Mouse (Mus musculus) lung, adult 2 months (tissue): ENCODE results near the gene Shisal2b. TPM values are rescaled to one million over a fixed set of nuclear protein-coding genes. Genes with fewer than 3 reads are reported as not detected.
A peak's percentile ranks its signal among the peaks of the same experiment; 100 is the strongest.
"Not testable (repeated sequence)": the region's sequence is repeated elsewhere in the genome, so short reads cannot be mapped to it uniquely, and the experiment has no call there.

ENCODE experiments used
- DNase-seq: peaks from one replicate; pipeline ENCODE4 v3.0.0; 2022
- H3K4me1 ChIP-seq: fragments of 200-500 bp; 2 replicates; pipeline ENCODE4 v1.6.1; 2011; ENCODE audit warnings: low read length; ENCODE audit not compliant: control insufficient read depth, insufficient read depth
- H3K4me3 ChIP-seq: fragments of 200-500 bp; replicated peaks from 2 replicates; pipeline ENCODE3; 2011; ENCODE audit warnings: low read depth, mild to moderate bottlenecking, control low read depth, low read length; ENCODE audit errors: extremely low read depth
- CTCF ChIP-seq: fragments of 200-500 bp; IDR thresholded peaks from 2 replicates; pipeline ENCODE4 v1.5.1; 2011; ENCODE audit warnings: mild to moderate bottlenecking, low read length, control low read depth; ENCODE audit not compliant: insufficient read depth
- POLR2A ChIP-seq: fragments of 200-500 bp; IDR thresholded peaks from 2 replicates; pipeline ENCODE4 v1.6.1; 2011; ENCODE audit warnings: low read depth, mild to moderate bottlenecking, control low read depth, low read length, borderline replicate concordance; ENCODE audit errors: extremely low read depth
- WGBS: fragments of 180-500 bp; shearing (Covaris S2); methylation state at CpG from one replicate; pipeline ENCODE4 v1.1.7; 2018; 5-methylcytosine and 5-hydroxymethylcytosine counted together
- polyA plus RNA-seq: library from polyadenylated mRNA; depleted of rRNA; stranded (reverse); fragments of >200 nt; gene quantifications from 2 replicates; pipeline ENCODE4 v1.2.3, GENCODE M21; 2012; rRNA removed

The Shisal2b gene
- polyA plus RNA-seq: not detected in 2 replicates

DNA sequence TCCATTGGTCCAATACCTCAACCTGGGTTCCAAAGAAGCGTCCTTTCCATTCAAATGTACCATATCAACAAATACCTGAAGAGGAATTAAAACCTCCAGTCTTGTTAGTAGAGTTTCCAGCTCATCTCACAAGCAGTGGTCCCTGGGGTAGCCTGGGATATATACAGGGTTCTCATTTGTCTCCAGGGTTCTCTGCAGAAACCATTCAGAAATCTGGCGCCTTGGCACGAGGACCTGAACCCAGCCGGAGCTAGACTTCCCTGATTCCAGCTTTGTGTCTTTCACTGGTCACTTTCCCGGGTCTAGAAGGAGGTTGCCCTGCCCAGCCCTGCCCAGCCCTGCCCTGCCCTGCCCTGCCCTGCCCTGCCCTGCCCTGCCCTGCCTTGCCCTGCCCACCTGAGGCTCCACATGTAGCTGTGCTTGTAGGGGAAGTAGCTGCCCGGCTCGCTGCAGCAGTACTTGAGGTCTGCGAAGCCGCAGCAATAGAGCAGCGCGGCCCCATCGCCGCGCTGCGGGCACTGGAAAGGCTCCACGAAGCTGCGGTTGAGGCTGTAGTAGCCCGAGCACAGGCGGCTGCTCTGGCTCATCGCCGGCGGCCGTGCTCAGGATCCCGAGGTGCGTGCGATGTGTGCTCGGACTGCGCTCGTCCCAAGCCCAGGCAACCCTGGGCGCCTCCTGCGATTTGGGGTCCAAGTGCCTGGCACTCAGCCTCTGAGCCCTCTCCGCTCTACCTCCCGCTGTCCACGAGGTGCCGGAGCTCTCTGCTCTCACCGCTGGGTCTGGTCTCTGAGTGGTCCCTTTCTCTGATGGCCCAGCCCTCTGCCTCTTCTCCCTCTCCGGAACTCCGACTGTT lies at the start of gene Shisal2b:
Gene Shisal2b, minus strand, starts transcription at position 767 of the 853 bp plus-strand sequence.
- Histone ChIP-seq H3K4me1 (no peaks in the 10 kb centered on the region; the same call in 1 of the 2 replicates), H3K4me3 (peak within 1 kb of the TSS; percentile 2)
- WGBS: 4% methylated on average over 38 of the region's 38 CpGs
- no peak for DNase-seq
- TF ChIP-seq CTCF (no peak), POLR2A (no peak)

DNA sequence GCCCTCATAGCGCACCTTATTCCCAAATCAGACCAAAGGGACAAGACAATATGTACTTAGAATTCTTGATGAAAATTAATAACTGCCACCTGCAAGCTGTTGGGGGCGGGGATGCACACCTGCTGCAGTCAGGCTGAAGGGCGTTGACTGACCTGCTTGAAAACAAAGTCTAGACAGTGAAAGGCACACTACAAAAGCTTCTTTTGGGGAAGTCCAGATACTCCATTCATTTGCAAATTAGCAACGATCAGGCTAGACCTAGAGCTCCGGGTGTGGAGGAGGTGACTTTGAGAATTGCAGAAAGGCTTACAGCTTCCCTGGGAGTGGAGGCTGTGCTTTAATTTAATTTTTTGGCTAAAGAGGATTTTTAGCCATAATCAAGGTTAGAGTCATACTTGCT lies 47.9 kb upstream of the Shisal2b start:
- 81% methylated on average over 5 of the region's 5 CpGs for WGBS
- DNase-seq, H3K4me1 ChIP-seq, H3K4me3 ChIP-seq: not testable (repeated sequence)

DNA sequence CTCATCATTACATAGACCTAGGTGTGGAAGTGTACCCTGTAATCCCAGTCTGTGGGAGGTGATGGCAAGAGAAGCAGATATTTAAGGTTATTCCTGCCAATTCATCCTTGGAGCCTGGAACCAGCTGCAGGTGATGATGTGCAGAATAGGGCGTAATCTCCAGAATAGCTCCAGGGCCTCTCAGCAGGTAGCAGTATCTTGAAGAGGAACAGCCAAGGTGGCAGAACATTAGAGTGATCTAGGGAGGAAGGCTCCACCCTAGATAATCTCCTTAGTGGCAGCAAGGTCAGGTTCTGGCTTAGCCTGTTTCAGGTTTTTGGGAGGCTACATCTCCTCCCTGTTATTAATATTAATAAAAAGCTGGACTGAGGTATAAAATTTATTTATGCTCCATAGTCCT lies 47.3 kb upstream of the Shisal2b start:
- 94% methylated on average over 1 of the region's 1 CpGs for WGBS
- not testable (repeated sequence) for H3K4me1 ChIP-seq, H3K4me3 ChIP-seq, DNase-seq

DNA sequence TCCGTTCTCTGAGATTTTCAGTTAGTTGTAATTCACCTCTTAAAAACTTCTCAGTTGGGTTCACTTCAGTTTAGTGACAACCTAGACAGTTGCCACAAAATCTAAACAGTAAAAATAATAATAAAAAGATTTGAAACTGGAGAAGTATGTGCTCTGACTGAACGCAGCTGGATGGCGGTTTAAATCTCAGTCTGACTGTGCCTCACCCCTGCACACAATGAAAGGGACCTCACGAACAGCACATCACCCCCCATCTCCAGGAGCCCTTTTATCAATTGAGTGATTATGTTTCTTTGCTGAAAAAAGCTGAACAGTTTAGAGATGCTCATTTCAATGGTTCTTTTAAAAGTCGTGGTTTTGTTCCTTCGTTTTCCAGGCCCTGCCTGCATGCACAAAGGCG lies 45.0 kb upstream of the Shisal2b start:
- no peak for DNase-seq
- Histone ChIP-seq H3K4me1 (no peaks in the 10 kb centered on the region), H3K4me3 (no peak overlapping the region)
- 68% methylated on average over 7 of the region's 7 CpGs for WGBS
- no peak for TF ChIP-seq POLR2A
- no peak for TF ChIP-seq CTCF

DNA sequence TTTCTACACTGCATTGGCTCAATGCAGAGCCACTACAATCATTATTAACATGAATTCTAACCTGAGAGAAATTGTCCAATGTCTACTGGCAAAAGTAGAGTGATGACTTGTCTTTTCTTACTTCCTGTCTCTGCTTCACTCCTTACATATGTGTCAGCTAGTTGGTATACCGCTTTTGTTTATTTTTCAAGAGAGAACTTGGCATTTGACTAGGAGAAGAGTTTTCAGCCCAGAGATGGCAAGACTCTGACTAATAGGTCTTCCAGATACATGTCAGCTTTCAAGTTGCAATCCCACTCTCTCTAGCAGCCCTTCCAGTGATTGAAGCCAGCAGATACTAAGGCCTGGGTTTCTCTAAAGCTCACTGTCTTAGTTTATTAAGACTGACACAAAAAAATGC lies 31.1 kb upstream of the Shisal2b start:
- WGBS: 51% methylated on average over 1 of the region's 1 CpGs
- DNase-seq: no peak
- no peak for TF ChIP-seq CTCF
- no peaks in the 10 kb centered on the region for H3K4me1 ChIP-seq
- no peak overlapping the region for H3K4me3 ChIP-seq

DNA sequence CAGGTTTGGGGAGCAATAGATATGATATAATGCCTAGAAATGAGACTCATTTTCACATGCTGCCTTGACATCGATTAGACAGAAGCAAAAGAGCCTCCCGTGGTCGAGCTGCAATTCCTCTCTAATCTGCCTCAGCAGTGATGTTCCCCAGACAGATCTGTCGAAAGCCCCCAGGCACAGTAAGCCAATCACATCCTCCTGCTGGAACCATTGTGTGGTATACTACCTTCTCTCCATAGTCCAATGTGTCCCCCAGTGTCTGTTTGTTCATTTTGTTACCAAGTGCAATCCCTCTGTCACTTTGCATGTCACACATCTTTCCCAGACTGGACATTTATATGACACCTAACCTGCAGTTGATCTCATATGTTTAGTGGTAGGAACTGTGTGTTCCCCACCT lies 28.6 kb upstream of the Shisal2b start:
- Histone ChIP-seq H3K4me1 (no peaks in the 10 kb centered on the region), H3K4me3 (no peak overlapping the region)
- WGBS: 70% methylated on average over 4 of the region's 4 CpGs
- TF ChIP-seq CTCF: no peak
- no peak for TF ChIP-seq POLR2A
- DNase-seq: no peak

DNA sequence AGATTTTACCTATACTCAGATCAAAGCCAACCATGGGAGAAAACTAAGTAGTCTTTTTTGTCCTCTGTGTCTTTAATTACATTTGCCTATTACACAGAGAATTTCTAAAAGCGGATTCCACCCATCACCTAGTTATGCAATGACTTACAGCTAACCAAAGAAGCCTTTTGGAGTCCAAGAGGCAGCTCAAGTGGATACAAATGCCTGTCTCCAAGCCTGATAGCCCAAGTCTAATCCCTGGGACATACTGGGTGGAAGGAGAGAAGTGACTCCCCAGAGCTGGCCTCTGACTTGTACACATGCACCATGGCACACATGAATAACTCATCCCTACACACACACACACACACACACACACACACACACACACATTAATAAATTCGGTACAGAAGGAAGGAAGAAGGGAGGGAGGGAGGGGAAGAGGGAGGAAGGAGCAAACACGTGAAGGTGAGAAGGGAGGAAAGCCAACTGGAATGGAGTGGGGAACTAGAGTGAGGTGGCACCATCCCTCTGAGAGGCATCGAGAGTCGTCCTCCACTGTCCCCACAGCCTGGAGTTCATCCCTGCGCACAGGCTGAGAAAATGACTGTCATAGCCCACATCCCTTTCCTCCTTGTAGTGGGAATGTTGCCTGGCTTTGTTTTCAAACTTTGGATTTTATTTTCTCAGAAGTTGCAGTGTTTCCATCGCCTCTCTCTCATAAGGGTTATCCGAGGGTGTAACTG lies 22.8 kb upstream of the Shisal2b start:
- Histone ChIP-seq H3K4me1 (no peaks in the 10 kb centered on the region), H3K4me3 (no peak overlapping the region)
- no peak for TF ChIP-seq POLR2A
- TF ChIP-seq CTCF: no peak
- DNase-seq: no peak
- 50% methylated on average over 8 of the region's 8 CpGs for WGBS

DNA sequence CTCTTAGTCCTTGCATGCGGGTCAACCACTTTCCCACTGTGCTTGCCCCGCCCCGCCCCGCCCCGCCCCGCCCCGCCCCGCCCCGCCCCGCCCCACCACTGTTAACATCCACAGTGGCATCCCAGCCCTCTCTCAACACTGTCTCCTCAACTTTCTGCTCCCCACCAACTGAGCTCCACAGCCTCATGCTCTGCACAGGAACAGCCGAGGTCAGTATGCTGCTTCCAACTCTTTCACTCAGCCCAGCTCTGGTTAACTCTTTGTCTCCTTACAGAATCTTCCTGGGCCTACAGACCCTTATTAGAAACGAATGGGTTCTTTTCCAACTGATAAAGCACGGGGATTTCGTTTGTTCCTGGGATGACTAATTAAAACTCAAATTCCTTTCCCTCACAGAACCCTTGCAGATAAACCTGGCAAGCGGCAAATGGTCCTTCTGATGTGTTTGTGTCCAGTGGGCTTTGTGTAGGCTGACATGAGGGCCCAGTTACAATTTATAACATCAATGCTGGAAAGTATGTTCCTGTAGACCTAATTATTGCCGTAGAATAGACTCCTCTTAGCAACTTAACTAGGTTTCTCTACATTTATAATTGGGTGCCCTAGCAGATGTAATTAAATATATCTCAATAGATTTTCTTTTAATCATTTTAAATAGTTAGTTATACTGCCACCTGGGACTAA lies 20.0 kb upstream of the Shisal2b start:
- Histone ChIP-seq H3K4me3 (no peak overlapping the region), H3K4me1 (no peaks in the 10 kb centered on the region)
- 38% methylated on average over 8 of the region's 16 CpGs for WGBS
- DNase-seq: no peak
- no peak for TF ChIP-seq CTCF
- TF ChIP-seq POLR2A: no peak

DNA sequence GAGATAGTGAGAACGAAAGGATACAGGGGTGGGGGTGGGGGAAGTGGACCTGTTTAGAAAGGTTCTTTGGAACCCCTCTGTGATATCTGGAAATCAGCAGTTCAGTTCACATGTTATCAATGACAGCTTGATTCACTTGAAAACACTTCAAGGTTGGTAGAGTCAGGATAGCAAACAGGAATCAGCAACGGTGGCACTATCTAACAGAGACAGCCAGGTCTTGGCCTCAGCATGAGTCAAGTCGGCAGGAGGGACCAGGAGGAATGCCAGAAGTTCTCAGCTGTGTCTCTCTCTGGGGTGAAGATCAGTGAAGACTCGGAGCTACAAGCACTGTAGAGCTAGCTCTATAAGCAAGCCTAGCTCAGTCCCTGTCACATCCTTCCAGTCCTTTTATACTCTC lies 14.8 kb upstream of the Shisal2b start:
- DNase-seq: no peak
- H3K4me1 ChIP-seq: no peaks in the 10 kb centered on the region
- no peak overlapping the region for H3K4me3 ChIP-seq
- TF ChIP-seq POLR2A (no peak), CTCF (no peak)
- WGBS: 53% methylated on average over 4 of the region's 4 CpGs

DNA sequence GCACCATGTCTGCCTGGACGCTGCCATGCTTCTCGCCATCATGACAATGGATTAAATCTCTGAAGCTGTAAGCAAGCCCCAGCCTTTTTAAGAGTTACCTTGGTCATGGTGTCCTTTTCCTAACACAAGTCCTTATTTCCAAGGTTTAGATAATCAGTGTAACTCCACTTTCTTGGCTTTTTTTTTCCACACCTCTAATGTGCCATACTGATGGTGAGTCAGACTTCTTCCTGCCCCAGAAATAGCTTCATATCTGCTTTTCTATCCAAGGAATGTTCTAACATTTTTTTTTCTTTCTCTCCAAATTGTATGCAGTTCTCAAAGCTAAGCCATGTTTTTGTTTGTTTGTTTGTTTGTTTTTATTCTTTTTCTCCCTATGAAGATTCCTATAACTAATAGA lies 6.2 kb upstream of the Shisal2b start:
- Histone ChIP-seq H3K4me3 (no peak overlapping the region), H3K4me1 (no peaks in the 10 kb centered on the region)
- no peak for TF ChIP-seq POLR2A
- no peak for TF ChIP-seq CTCF
- no peak for DNase-seq
- WGBS: 90% methylated on average over 2 of the region's 2 CpGs
